Mouse (Mus musculus): ENCODE data around the gene Pde4a.

The Pde4a gene

GRCm38 (mm10) chr9:21149077-21149653, 16.3 kb upstream of the Pde4a start:
- no peak for DNase-seq

- peak; percentile 93 to 94 for DNase-seq
These were observed 15.7 kb upstream of the Pde4a start, which contains the start of gene Cdc37 for GRCm38 (mm10) chr9:21149654-21150419. Gene Cdc37 (minus strand): TSS chr9:21149982.

DNA sequence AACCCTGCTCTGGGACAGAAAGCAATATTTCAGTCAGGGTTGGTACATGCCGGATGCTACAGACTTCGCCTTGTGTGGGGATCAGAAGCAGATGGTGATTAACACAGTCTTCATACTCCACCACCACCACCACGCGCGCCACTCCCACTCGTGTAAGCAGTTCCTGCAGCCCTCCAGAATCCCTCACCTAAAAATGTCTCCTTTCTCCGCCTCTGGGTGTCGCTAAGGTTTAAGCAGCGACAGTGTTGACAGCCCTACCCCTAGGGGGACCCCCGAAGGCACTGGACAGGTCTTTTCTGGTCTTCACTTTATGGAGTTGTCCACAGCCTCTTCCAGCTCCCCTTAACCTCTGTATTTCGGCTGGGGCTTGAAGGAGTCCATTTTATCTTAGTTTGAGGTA, 12.8 kb upstream of the Pde4a start:
- peak in 1 of 2 experiments; percentile 35 for DNase-seq

DNA sequence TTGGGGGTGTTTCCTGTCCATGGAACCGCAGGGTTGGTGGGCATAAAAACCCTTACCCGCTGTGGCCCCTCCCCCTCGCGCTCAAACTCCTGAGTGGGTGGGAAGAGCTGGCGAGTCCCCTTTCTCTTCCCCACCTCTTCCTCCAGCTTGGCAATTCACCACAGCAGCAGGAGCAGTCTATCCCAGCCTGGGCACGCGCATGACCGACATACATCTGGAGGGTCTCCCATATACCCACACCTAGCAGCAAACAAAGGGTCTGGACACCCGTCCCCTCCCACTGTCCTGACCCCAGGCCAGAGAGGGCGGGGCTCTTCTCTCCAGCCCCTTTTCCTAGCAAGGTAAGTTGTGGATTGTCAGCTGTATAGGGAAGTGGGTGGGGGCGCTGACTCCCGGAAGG, 12.2 kb upstream of the Pde4a start:
- DNase-seq = no peak

DNA sequence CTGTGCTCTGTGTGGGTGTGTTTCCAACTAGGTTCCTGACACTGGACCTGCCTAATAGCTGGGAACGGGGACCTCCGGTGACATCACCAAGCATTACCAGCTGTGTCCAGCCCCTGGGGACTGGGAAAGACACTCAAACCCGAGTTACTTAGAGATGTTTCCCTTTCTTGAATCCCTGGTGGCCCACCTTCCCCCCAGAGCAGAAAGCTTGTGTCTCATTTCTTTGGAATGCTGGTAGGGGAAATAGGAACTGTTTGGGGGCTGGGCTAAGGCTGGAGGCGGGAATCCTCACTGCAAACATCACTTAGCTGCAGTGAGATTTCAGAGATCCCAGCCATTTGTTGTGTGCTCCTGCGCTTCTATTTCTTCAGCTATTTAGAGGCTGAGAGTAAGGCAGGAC, 11.7 kb upstream of the Pde4a start:
- no peak for DNase-seq

GRCm38 (mm10) chr9:21154787-21155186, 10.7 kb upstream of the Pde4a start:
- DNase-seq = no peak

DNA sequence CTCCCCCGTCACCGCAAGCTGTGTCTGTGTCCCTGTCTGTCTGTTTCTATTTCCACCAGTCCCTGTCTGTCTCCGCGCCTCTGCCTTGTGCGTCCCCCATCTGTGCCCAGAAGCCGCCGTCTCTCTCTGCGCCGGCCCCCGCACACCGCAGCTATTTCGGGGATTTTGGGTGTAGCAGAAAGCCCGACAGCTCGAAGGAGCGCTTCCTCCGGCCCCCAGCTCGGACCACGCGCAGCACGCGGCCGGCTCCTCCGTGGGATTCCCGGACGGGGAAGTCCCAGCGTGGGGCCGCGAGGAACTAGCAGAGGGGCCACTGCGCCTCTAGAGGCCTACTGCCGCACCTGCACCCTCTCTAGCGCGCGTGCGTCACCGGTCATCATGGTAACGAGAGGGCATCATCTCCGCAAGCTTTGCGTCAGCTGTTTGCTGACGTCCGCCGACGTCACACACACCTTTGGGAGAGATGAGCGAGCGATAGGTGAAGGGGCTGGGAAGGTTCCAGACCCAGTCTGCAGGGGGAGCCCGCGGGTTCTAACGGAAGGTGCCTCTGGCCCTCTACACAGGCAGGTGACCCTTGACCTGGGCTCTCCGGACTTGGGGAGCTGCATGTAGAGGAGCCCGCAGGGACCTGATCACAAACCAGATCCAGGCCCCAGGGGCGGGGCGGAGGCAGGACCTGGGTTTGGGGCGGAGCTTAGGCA, 4.2 kb upstream of the Pde4a start:
- DNase-seq = peak; percentile 79 to 91

- no peak for DNase-seq
These were observed 2.1 kb upstream of the Pde4a start for GRCm38 (mm10) chr9:21163086-21164050.

GRCm38 (mm10) chr9:21164072-21164471, 1.4 kb upstream of the Pde4a start:
- no peak for DNase-seq

DNA sequence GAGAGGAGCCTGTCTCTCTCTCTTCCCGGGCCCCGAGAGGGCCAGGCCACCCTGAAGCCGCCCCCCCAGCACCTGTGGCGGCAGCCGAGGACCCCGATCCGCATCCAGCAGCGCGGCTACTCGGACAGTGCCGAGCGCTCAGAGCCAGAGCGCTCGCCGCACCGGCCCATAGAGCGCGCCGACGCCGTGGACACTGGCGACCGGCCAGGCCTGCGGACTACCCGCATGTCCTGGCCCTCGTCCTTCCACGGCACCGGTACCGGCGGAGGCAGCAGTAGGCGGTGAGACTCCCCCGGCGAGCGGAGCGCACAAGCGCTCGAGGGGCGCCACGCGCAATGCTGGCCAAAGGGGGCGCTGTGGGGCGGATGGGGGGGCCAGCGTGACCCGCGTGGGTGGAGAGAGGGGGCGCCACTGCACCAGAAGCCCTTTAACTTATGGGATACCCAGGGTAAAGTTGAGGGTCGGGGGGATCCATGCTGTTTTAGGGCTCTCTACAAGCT, 488 bp downstream of the Pde4a start:
- no peak for DNase-seq

DNA sequence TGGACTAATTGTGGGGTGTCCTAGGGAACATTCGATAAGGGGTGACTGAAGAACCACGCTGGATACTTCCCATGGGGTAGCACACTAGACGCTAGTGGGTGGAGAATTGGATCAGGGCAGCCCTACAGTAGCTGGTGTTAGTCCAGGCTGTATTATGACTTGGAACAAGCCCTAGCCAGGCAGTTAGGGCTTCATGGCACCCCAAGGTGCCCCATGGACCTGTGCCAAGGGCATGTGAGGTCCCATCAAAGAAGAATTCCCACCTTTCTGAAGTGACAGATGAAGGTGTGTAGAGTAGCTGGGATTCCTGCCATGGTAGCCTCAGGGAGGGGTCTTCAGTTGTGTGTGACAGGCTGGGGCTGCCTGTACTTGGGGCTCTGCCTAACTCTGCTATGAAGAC, 1.0 kb downstream of the Pde4a start:
- DNase-seq = no peak

DNA sequence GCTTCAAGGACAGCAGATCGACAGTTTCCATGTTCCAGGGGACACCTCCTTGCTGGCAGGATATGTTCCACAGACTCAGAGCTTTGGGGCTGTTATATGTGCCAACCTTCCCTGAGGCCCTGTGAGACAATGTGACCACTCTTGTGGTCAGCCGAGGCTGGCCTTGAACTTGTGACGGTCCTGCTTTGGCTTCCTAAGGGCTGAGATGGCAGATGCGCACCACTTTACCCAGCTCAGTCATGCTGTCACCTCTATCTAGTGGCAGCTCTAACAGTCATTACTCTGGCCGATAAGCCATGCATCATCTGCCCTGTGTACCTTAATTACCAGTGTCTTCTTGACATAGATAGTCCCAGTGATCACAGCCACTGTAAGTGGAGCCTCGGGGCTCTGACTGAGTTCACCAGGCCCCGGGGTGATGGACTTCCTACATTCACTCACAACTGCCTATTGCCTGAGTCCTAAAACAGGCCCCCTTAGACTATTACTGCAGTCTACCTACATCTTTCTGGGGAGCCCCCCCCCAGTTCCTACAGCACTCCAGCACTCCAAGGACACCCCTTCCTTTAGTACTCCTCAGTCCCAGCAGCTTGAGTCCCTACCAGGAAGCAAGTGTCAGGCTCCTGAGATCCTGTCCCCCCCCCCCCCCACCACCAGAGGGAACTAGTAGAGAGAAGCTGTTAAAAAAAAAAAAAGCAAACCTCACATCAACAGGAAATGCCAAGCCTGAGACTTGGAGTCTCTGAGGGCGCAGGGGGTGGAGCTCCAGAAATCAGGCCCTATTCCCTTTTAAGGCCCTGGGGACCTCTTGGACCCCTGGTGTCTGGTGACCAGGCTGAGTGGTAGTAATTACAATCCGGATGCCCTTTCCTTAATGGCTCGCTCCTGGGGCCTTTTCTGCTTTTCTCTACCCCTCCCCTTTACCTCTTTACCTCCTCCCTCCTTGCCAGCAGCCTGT, 1.9 kb downstream of the Pde4a start:
- peak; percentile 48 to 66 for DNase-seq

- peak; percentile 64 to 69 for DNase-seq
These were observed 2.9 kb downstream of the Pde4a start for GRCm38 (mm10) chr9:21168161-21169123.

DNA sequence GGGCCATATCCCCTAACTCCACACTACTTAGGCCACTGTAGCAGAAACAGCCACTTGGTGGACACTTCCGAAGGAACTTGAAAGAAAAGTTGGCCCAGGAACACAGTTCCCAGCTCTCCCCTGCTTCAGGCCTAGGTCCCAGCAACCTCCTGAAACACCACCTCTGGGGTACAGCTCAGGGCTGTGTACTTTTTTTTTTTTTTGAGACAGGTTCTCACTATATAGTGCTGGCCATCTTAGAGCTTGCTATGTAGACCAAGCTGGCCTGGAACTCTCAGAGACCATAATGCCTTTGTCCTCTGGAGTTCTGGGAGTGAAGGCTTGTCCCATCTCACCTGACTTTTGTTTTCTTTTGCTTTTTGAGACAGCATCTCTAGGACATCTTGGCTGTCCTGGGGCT, 3.6 kb downstream of the Pde4a start:
- DNase-seq = no peak

- DNase-seq = no peak
These were observed 6.8 kb downstream of the Pde4a start for GRCm38 (mm10) chr9:21172364-21172763.

GRCm38 (mm10) chr9:21180402-21180801, 14.9 kb downstream of the Pde4a start:
- DNase-seq = no peak

GRCm38 (mm10) chr9:21180841-21181240, 15.3 kb downstream of the Pde4a start:
- no peak for DNase-seq

DNA sequence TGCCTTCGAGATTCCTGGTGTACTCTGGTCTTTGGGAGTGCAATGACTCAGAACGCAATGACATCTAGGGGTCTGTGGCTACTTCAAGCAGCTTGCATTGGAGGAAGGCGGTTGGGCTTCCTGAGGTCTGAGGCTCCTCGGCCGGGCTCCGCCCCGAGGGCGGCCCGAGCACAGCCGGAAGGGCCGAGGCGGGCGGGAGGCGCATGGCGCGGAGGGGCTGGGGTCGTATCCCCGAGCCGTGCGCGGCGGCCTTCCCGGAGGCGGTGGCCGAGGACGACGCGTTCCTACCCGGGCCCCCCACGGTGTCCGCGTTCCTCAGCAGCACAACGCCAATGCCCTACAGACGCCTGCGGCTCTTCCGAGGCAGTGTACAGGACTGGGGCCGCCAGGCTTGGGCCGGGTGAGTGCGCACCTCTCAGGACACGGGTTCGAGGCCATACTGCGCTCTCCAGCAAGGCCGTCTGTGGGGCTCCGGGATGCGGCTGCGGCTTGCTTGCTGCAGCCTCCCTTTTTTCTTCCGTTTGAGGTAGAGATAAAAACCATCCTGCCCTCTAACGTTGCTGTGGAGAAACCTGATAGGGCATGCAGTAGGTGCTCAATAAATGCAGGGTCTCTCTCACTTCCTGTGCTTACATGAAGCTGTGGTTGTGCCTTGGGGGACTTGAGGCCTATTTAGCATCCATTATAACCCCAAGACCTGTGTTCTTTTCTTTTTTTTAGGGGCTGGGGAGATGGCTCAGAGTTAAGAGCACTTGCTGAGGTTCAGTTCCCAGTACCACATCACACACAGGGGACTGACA, 16.1 kb downstream of the Pde4a start:
- no peak for DNase-seq

GRCm38 (mm10) chr9:21183421-21183820, 17.9 kb downstream of the Pde4a start:
- no peak for DNase-seq
